Mouse (Mus musculus) forebrain, embryonic 10.5 days (tissue): ENCODE results near the gene Zfp968. TPM values are rescaled to one million over a fixed set of nuclear protein-coding genes. Genes with fewer than 3 reads are reported as not detected.
"Not testable (repeated sequence)": the region's sequence is repeated elsewhere in the genome, so short reads cannot be mapped to it uniquely, and the experiment has no call there.

Source experiments
- DNase-seq: peaks from one replicate; pipeline ENCODE4 v3.0.0-alpha.2; 2017; ENCODE audit warnings: low spot score; ENCODE audit errors: extremely low spot score
- H3K27ac ChIP-seq: fragments of 300-500 bp; sonication (generic); 2 replicates; pipeline ENCODE4 v1.5.1; 2016; ENCODE audit warnings: mild to moderate bottlenecking
- H3K27me3 ChIP-seq: fragments of 300-500 bp; sonication (generic); 2 replicates; pipeline ENCODE4 v1.6.1; 2016; ENCODE audit warnings: mild to moderate bottlenecking; ENCODE audit not compliant: poor library complexity, severe bottlenecking
- H3K36me3 ChIP-seq: fragments of 300-500 bp; sonication (generic); replicated peaks from 2 replicates; pipeline ENCODE4 v1.6.1; 2016; ENCODE audit warnings: mild to moderate bottlenecking, moderate library complexity
- H3K4me1 ChIP-seq: fragments of 300-500 bp; sonication (generic); 2 replicates; pipeline ENCODE4 v1.6.1; 2016
- H3K4me3 ChIP-seq: fragments of 300-500 bp; sonication (generic); 2 replicates; pipeline ENCODE4 v1.5.1; 2016; ENCODE audit warnings: mild to moderate bottlenecking, moderate library complexity
- H3K9me3 ChIP-seq: fragments of 300-500 bp; sonication (generic); 2 replicates; pipeline ENCODE4 v1.6.1; 2016; ENCODE audit warnings: mild to moderate bottlenecking, moderate library complexity
- WGBS: fragments of 180-500 bp; shearing (Covaris S2); methylation state at CpG from one replicate; pipeline ENCODE4 v1.1.7; 2016; 5-methylcytosine and 5-hydroxymethylcytosine counted together
- polyA plus RNA-seq: library from polyadenylated mRNA; unstranded; fragments of >200 nt; fragmentation: Nextera tagmentation; extraction: Ambion mirVana; gene quantifications from 2 replicates; pipeline ENCODE4 v1.2.1, GENCODE M21; 2016

Zfp968 gene
- 6.3 and 7.4 TPM in 2 replicates for polyA plus RNA-seq

- not testable (repeated sequence) for H3K4me1 ChIP-seq, H3K27me3 ChIP-seq, H3K36me3 ChIP-seq, H3K9me3 ChIP-seq, H3K4me3 ChIP-seq, H3K27ac ChIP-seq, DNase-seq
- WGBS: no CpG with 5 or more reads among the region's 6 CpGs
These were observed at the start of gene Zfp968 for GRCm38 (mm10) chr2:175372136-175372535. Gene Zfp968, plus strand, starts transcription at chr2:175372436.

- not testable (repeated sequence) for H3K36me3 ChIP-seq, H3K4me3 ChIP-seq, H3K4me1 ChIP-seq, H3K9me3 ChIP-seq, H3K27ac ChIP-seq, H3K27me3 ChIP-seq, DNase-seq
- WGBS: no CpG with 5 or more reads among the region's 8 CpGs
These were observed 34.1 kb upstream of the Zfp968 start, which contains the start of gene Gm4631 for GRCm38 (mm10) chr2:175338097-175338496. Gene Gm4631, minus strand, starts transcription at chr2:175338197.

Other genes with a start within 250 kb of the Zfp968 start
- 7.4 and 10.0 TPM in 2 replicates for gene Gm14399, start 230.4 kb upstream of the Zfp968 start, polyA plus RNA-seq
- 0.88 and 0.92 TPM in 2 replicates for gene Gm14443, start 196.6 kb upstream of the Zfp968 start, polyA plus RNA-seq
- gene Gm14391, start 165.5 kb upstream of the Zfp968 start, polyA plus RNA-seq: 3.3 and 7.2 TPM in 2 replicates
- gene Gm14440, start 97.3 kb upstream of the Zfp968 start, polyA plus RNA-seq: 5.1 TPM in 1 of 2 replicates, not detected in the other
- 21.5 and 24.5 TPM in 2 replicates for gene Gm4631, start 34.2 kb upstream of the Zfp968 start, polyA plus RNA-seq
- 23.3 and 24.8 TPM in 2 replicates for gene Gm4724, start 63.4 kb downstream of the Zfp968 start, polyA plus RNA-seq
- gene Zfp965, start 97.5 kb downstream of the Zfp968 start, polyA plus RNA-seq: 1.5 and 8.6 TPM in 2 replicates